Mouse (Mus musculus) ES-Bruce4 (cell line): ENCODE data around the gene Pilra. TPM values are rescaled to one million over a fixed set of nuclear protein-coding genes. Genes with fewer than 3 reads are reported as not detected.

Experiments used
- H3K27ac ChIP-seq: 2 replicates; pipeline ENCODE4 v1.5.1; 2012; ENCODE audit warnings: low read length, inconsistent platforms; ENCODE audit not compliant: insufficient read depth
- H3K27me3 ChIP-seq: 2 replicates; pipeline ENCODE4 v1.6.1; 2012; ENCODE audit warnings: mild to moderate bottlenecking, low read length, inconsistent platforms; ENCODE audit not compliant: control insufficient read depth, poor library complexity, insufficient read depth, severe bottlenecking
- H3K36me3 ChIP-seq: 2 replicates; pipeline ENCODE4 v1.6.1; 2012; ENCODE audit warnings: inconsistent platforms, mild to moderate bottlenecking, low read length, moderate library complexity; ENCODE audit not compliant: control insufficient read depth, poor library complexity, insufficient read depth, severe bottlenecking
- H3K4me1 ChIP-seq: one replicate; pipeline ENCODE4 v1.8.1; 2011; ENCODE audit warnings: low read length; ENCODE audit not compliant: control insufficient read depth, insufficient read depth
- H3K4me3 ChIP-seq: 2 replicates; pipeline ENCODE4 v1.5.1; 2011; ENCODE audit warnings: low read depth, mild to moderate bottlenecking, low read length
- H3K9ac ChIP-seq: 2 replicates; pipeline ENCODE4 v1.6.1; 2012; ENCODE audit warnings: low read depth, mild to moderate bottlenecking, inconsistent platforms; ENCODE audit not compliant: poor library complexity, severe bottlenecking
- H3K9me3 ChIP-seq: replicated peaks from 2 replicates; pipeline ENCODE4 v1.6.1; 2012; ENCODE audit warnings: mild to moderate bottlenecking, low read length, inconsistent platforms; ENCODE audit not compliant: control insufficient read depth, poor library complexity, insufficient read depth, severe bottlenecking
- CTCF ChIP-seq: IDR thresholded peaks from one replicate; pipeline ENCODE4 v1.8.1; 2011; ENCODE audit warnings: low read depth, low read length
- EP300 ChIP-seq: IDR thresholded peaks from 2 replicates; pipeline ENCODE4 v1.6.1; 2011; ENCODE audit warnings: low read depth, low read length; ENCODE audit not compliant: insufficient read depth
- POLR2A ChIP-seq: IDR thresholded peaks from one replicate; pipeline ENCODE4 v1.8.1; 2011; ENCODE audit warnings: low read length; ENCODE audit not compliant: insufficient read depth
- polyA plus RNA-seq: library from polyadenylated mRNA; stranded (reverse); fragments of >200 nt; gene quantifications from 2 replicates; pipeline ENCODE4 v1.2.4, GENCODE M21; 2011; ENCODE audit warnings: low read depth; ENCODE audit not compliant: missing spikeins, insufficient read depth, insufficient read length

Pilra gene
- polyA plus RNA-seq, 1 experiment: not detected

DNA sequence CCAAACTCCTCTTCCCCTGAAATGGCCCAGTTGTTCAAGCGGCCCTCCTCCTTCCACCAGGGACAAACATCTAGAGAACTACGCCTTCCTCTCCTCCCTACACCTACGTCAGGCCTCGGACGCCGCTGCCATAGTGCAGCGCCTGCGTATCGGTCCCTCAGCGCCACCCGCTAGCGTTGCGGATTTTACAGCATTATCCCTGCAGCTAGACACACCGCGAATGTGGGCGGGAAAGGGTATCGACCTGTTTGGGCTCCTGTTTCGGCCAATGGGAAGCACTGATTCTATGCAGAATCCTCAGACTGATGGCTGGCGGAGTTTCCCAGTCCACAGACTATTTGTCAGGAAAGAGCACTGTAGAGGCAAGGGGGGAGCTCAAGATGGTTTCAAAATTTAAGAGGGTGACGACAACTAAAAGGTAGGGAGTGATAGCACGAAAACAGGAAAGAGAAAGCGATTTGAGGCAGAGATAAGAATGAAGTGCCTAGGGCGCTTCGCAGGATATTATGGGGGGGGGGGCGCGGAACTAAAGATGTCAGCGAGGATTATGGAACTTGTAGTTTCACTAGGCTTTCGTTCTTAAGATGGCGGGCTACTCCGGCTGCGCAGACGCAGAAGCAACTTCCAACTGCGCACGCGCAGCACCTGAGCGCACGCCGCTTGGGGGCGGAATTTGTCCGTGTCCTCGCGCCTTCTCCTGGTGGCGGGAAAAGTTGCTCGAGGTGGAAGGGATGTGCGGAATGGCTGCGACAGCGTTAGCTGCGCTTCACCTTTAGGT is 48.7 kb downstream of the Pilra start, which contains the start of the genes Mepce and Zcwpw1:
TSS of gene Mepce (minus strand) at position 505 of the 778 bp plus-strand sequence.
TSS of gene Zcwpw1 (plus strand) at position 648 of the 778 bp plus-strand sequence.
- TF ChIP-seq EP300: peak; percentile 57; the same call in 1 of the 2 replicates
- peak; percentile 39 for TF ChIP-seq CTCF
- no peak for TF ChIP-seq POLR2A
- H3K9ac ChIP-seq: peak within 1 kb of the TSS; percentile 97
- H3K27me3 ChIP-seq: no peaks in the 10 kb centered on the region
- H3K4me3 ChIP-seq: peak within 1 kb of the TSS; percentile 80
- H3K4me1 ChIP-seq: no peaks in the 10 kb centered on the region
- no peaks in the 10 kb centered on the region for H3K9me3 ChIP-seq
- peaks cover 21% of the 10 kb centered on the region for H3K36me3 ChIP-seq
- H3K27ac ChIP-seq: peak within 1 kb of the TSS; percentile 46

- Histone ChIP-seq H3K36me3 (peaks cover 31% of the 10 kb centered on the region), H3K4me1 (no peaks in the 10 kb centered on the region), H3K9ac (peak overlapping the region; percentile 97)
These were observed 49.8 kb downstream of the Pilra start for GRCm38 (mm10) chr5:137786109-137786942.

GRCm38 (mm10) chr5:137785164-137786031 is 50.7 kb downstream of the Pilra start:
- Histone ChIP-seq H3K27ac (peak overlapping the region; percentile 80), H3K9me3 (no peaks in the 10 kb centered on the region), H3K27me3 (no peaks in the 10 kb centered on the region), H3K4me3 (peak overlapping the region; percentile 80), H3K9ac (peak overlapping the region; percentile 97), H3K36me3 (peaks cover 37% of the 10 kb centered on the region), H3K4me1 (no peaks in the 10 kb centered on the region)
- TF ChIP-seq POLR2A: no peak
- TF ChIP-seq EP300: no peak
- TF ChIP-seq CTCF: no peak

More at GRCm38 (mm10) chr5:137786109-137786942, 49.8 kb downstream of the Pilra start:
- H3K27ac ChIP-seq: peak overlapping the region; percentile 80
- no peaks in the 10 kb centered on the region for H3K9me3 ChIP-seq
- H3K4me3 ChIP-seq: peak overlapping the region; percentile 80
- 0 out of 2 replicates have a peak, but pooled peaks have one; percentile 36 for TF ChIP-seq EP300
- peak; percentile 89 for TF ChIP-seq POLR2A
- no peak for TF ChIP-seq CTCF
- H3K27me3 ChIP-seq: no peaks in the 10 kb centered on the region

DNA sequence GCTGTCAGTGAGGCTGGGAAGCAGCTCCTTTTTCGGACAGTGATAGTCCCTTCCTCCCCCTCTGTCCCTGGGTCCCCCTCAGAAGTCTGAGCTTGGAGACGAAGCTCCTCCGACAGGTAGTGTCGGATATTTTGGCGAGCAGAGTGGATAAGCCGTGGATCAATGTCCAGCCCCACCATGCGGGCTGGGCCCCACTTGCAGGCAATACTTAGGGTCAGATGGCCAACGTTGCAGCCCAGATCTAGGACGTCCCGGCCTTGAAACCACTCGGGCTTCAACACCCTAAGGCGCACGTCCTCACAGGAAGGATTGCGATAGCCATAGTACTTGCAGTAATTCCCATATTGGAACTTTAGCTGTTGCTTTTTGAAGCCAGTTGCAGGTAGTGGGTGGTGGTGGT is 51.5 kb downstream of the Pilra start:
- Histone ChIP-seq H3K36me3 (peaks cover 42% of the 10 kb centered on the region), H3K4me3 (peak overlapping the region; percentile 80), H3K9me3 (no peaks in the 10 kb centered on the region), H3K9ac (peak overlapping the region; percentile 97), H3K27me3 (no peaks in the 10 kb centered on the region), H3K27ac (no peak overlapping the region), H3K4me1 (no peaks in the 10 kb centered on the region)
- no peak for TF ChIP-seq EP300
- no peak for TF ChIP-seq CTCF
- TF ChIP-seq POLR2A: no peak

DNA sequence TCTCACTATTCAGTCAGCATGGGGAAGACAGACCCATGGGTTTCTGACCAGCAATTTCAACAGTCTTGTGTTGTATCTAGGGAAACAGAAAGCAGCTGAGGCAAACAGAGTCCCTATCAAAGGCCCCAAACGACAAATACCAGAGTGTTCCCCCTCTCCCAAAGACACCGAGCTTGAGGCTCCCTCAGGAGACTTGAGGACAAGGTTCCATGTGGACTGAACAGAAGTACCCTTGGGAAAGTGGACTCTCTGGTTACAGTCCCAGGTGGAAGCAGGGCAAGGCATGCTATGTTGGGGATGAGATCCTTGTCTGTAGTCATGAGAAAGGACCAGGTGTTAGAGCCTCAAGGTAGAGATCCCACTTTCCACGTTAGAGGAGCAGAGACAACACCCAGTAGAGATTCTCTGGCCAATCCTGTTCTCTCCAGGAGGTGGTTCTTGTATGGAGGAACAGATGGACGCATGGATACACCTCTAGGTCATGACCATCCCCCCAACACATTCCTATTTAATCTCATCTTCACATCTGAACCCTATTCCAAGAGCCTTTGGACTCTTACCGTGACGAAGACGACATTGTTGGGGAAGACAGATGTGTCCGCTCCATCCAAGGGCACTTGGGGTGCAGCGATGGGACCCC is 52.1 kb downstream of the Pilra start:
- peaks cover 42% of the 10 kb centered on the region for H3K36me3 ChIP-seq
- no peaks in the 10 kb centered on the region for H3K9me3 ChIP-seq
- H3K4me3 ChIP-seq: peak overlapping the region; percentile 80
- TF ChIP-seq EP300: no peak
- no peak for TF ChIP-seq POLR2A
- TF ChIP-seq CTCF: no peak
- no peak overlapping the region for H3K27ac ChIP-seq
- no peaks in the 10 kb centered on the region for H3K27me3 ChIP-seq
- H3K4me1 ChIP-seq: no peaks in the 10 kb centered on the region
- peak overlapping the region; percentile 97; the same call in 1 of the 2 replicates for H3K9ac ChIP-seq
